Mouse (Mus musculus): ENCODE results near the gene Lcn11.
"Not testable (repeated sequence)": the region's sequence is repeated elsewhere in the genome, so short reads cannot be mapped to it uniquely, and the experiment has no call there.

Lcn11 gene

GRCm38 (mm10) chr2:25776717-25777116 lies at the start of gene Lcn11:
Gene Lcn11 (plus strand): TSS chr2:25777017.
- DNase-seq (ENCODE audit: extremely low spot score, low read depth, low spot score), result no peak

- DNase-seq (ENCODE audit: extremely low spot score, low read depth, low spot score), result no peak
Measured at GRCm38 (mm10) chr2:25733199-25733930, 43.5 kb upstream of the Lcn11 start.

- not testable (repeated sequence) for DNase-seq (ENCODE audit: extremely low spot score, low read depth, low spot score)
Measured at GRCm38 (mm10) chr2:25736709-25737108, 40.1 kb upstream of the Lcn11 start, which contains the start of gene Obp2b. Gene Obp2b (plus strand): TSS chr2:25737009.

- DNase-seq (ENCODE audit: extremely low spot score, low read depth, low spot score), result no peak
Measured at GRCm38 (mm10) chr2:25741671-25742070, 35.1 kb upstream of the Lcn11 start.

- no peak for DNase-seq (ENCODE audit: extremely low spot score, low read depth, low spot score)
Measured at GRCm38 (mm10) chr2:25754201-25754600, 22.6 kb upstream of the Lcn11 start.

- no peak for DNase-seq (ENCODE audit: extremely low spot score, low read depth, low spot score)
Measured at GRCm38 (mm10) chr2:25758064-25758625, 18.7 kb upstream of the Lcn11 start.

GRCm38 (mm10) chr2:25765269-25765668 lies 11.5 kb upstream of the Lcn11 start, which contains the start of gene Lcn3:
Gene Lcn3 (plus strand): TSS chr2:25765569.
- DNase-seq (ENCODE audit: extremely low spot score, low read depth, low spot score), result no peak

GRCm38 (mm10) chr2:25767764-25768163 lies 9.1 kb upstream of the Lcn11 start:
- no peak for DNase-seq (ENCODE audit: extremely low spot score, low read depth, low spot score)

GRCm38 (mm10) chr2:25773507-25773906 lies 3.3 kb upstream of the Lcn11 start:
- DNase-seq (ENCODE audit: extremely low spot score, low read depth, low spot score), result no peak

- DNase-seq (ENCODE audit: extremely low spot score, low read depth, low spot score), result no peak
Measured at GRCm38 (mm10) chr2:25774640-25775039, 2.2 kb upstream of the Lcn11 start.

GRCm38 (mm10) chr2:25775991-25776390 lies 826 bp upstream of the Lcn11 start:
- no peak for DNase-seq (ENCODE audit: extremely low spot score, low read depth, low spot score)

- DNase-seq (ENCODE audit: extremely low spot score, low read depth, low spot score), result no peak
Measured at GRCm38 (mm10) chr2:25779076-25779475, 2.3 kb downstream of the Lcn11 start.

GRCm38 (mm10) chr2:25780921-25781320 lies 4.1 kb downstream of the Lcn11 start:
- DNase-seq (ENCODE audit: extremely low spot score, low read depth, low spot score), result no peak

GRCm38 (mm10) chr2:25781957-25782356 lies 5.1 kb downstream of the Lcn11 start, which contains the start of gene Gm13539:
Gene Gm13539 (plus strand): TSS chr2:25782257.
- no peak for DNase-seq (ENCODE audit: extremely low spot score, low read depth, low spot score)

GRCm38 (mm10) chr2:25785573-25786322 lies 8.9 kb downstream of the Lcn11 start:
- DNase-seq (ENCODE audit: extremely low spot score, low read depth, low spot score), result no peak

- no peak for DNase-seq (ENCODE audit: extremely low spot score, low read depth, low spot score)
Measured at GRCm38 (mm10) chr2:25789092-25789491, 12.3 kb downstream of the Lcn11 start.

GRCm38 (mm10) chr2:25797635-25798034 lies 20.8 kb downstream of the Lcn11 start:
- no peak for DNase-seq (ENCODE audit: extremely low spot score, low read depth, low spot score)

GRCm38 (mm10) chr2:25798065-25798464 lies 21.2 kb downstream of the Lcn11 start:
- no peak for DNase-seq (ENCODE audit: extremely low spot score, low read depth, low spot score)

- DNase-seq (ENCODE audit: extremely low spot score, low read depth, low spot score), result no peak
Measured at GRCm38 (mm10) chr2:25811711-25812110, 34.9 kb downstream of the Lcn11 start.

- no peak for DNase-seq (ENCODE audit: extremely low spot score, low read depth, low spot score)
Measured at GRCm38 (mm10) chr2:25813364-25813763, 36.5 kb downstream of the Lcn11 start.

GRCm38 (mm10) chr2:25815748-25816147 lies 38.9 kb downstream of the Lcn11 start, which contains the start of gene Glt6d1:
Gene Glt6d1 (minus strand): TSS chr2:25815848.
- not testable (repeated sequence) for DNase-seq (ENCODE audit: extremely low spot score, low read depth, low spot score)

- DNase-seq (ENCODE audit: extremely low spot score, low read depth, low spot score), result no peak
Measured at GRCm38 (mm10) chr2:25822806-25823205, 46.0 kb downstream of the Lcn11 start, which contains the start of gene Lcn9. Gene Lcn9 (plus strand): TSS chr2:25823153.

Measured in hindlimb bud, embryonic 11.5 days (tissue).